Mouse (Mus musculus): ENCODE data around the gene Cipc.

DNA sequence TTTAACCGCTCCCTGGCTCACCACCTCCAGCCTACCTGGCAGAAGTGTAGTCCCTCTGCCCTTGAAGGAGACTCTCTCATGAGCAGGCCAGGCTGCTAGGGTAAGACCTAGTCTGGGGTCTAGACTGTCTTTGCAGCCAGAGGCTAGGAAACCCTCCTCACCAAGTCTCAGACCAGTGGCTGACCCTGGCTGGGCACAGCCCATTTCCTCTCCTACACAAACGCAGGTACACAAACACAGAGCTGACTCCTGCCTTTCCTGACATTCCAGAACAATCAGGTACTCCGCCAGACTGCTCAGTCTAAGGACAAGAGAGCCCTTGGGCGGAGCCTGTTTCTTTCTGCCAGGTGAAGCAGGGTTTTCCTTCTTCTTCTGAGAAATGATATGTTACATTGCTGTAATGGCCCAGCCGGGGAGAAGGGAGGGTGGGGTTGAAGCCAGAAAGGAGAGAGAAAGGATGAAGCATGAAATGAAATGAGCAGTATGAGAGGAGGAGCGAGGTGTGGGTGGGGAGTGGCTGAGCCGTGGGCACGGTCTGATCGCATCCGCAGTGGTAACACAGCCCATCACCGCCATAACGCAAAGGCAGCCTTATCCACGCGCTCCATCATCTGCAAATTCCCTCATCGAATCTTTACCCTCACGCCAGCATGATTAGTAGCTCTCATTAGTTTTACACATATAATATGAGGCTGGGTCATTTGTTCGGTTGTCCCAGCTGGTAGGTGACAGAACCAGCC lies 27.7 kb upstream of the Cipc start:
- TF ChIP-seq EP300 (IDR thresholded peaks at IDR 0.05; ENCODE audit: insufficient read depth, low read depth, low read length): no peak
- no peak for TF ChIP-seq POLR2A (IDR thresholded peaks at IDR 0.05; ENCODE audit: insufficient read depth, low read depth, low read length)
- no peak for TF ChIP-seq CTCF (IDR thresholded peaks at IDR 0.05)

All from heart, adult 2 months (tissue).